Mouse (Mus musculus) kidney, postnatal 0 days (tissue): ENCODE results near the gene March6. TPM values are rescaled to one million over a fixed set of nuclear protein-coding genes. Genes with fewer than 3 reads are reported as not detected.

Experiments
- ATAC-seq: fragments of 200-750 bp; cut with Nextera tagmentation; replicated peaks from 2 replicates; pipeline ENCODE4 v1.8.0; 2017; ENCODE audit warnings: low read depth, moderate number of reproducible peaks, moderate TSS enrichment, moderate library complexity; ENCODE audit not compliant: low FRiP score
- DNase-seq: peaks from one replicate; pipeline ENCODE4 v3.0.0-alpha.2; 2016; ENCODE audit warnings: low spot score
- H3K27ac ChIP-seq: fragments of 300-500 bp; sonication (generic); 2 replicates; pipeline ENCODE4 v1.5.1; 2014; ENCODE audit warnings: mild to moderate bottlenecking
- H3K27me3 ChIP-seq: fragments of 300-500 bp; sonication (generic); 2 replicates; pipeline ENCODE4 v1.6.1; 2014; ENCODE audit warnings: low read length, mixed read lengths; ENCODE audit not compliant: insufficient read depth
- H3K36me3 ChIP-seq: fragments of 300-500 bp; sonication (generic); 2 replicates; pipeline ENCODE4 v1.6.1; 2014; ENCODE audit warnings: low read length, mixed read lengths; ENCODE audit not compliant: insufficient read depth
- H3K4me1 ChIP-seq: fragments of 300-500 bp; sonication (generic); replicated peaks from 2 replicates; pipeline ENCODE4 v1.6.1; 2014; ENCODE audit warnings: antibody characterized with exemption, low read length, mixed read lengths; ENCODE audit not compliant: insufficient read depth
- H3K4me2 ChIP-seq: fragments of 300-500 bp; sonication (generic); 2 replicates; pipeline ENCODE4 v1.6.1; 2014; ENCODE audit warnings: mild to moderate bottlenecking, low read length, moderate library complexity, mixed read lengths
- H3K4me3 ChIP-seq: fragments of 300-500 bp; sonication (generic); replicated peaks from 2 replicates; pipeline ENCODE4 v1.5.1; 2014; ENCODE audit warnings: low read depth, low read length
- H3K9ac ChIP-seq: fragments of 300-500 bp; sonication (generic); 2 replicates; pipeline ENCODE4 v1.6.1; 2014; ENCODE audit warnings: low read depth, low read length
- H3K9me3 ChIP-seq: fragments of 300-500 bp; sonication (generic); replicated peaks from 2 replicates; pipeline ENCODE4 v1.6.1; 2016; ENCODE audit warnings: low read length, inconsistent platforms, mixed read lengths
- CTCF ChIP-seq: IDR thresholded peaks from 2 replicates; pipeline ENCODE4 v1.5.1; 2016; ENCODE audit warnings: antibody characterized with exemption, low read depth, mild to moderate bottlenecking, moderate library complexity
- WGBS: fragments of 180-500 bp; shearing (Covaris S2); extraction: QIAGEN DNeasy Blood & Tissue Kit; methylation state at CpG from one replicate; pipeline ENCODE4 v1.1.7; 2014; 5-methylcytosine and 5-hydroxymethylcytosine counted together
- polyA plus RNA-seq: library from polyadenylated mRNA; unstranded; fragments of >200 nt; fragmentation: Nextera tagmentation; extraction: Ambion mirVana; gene quantifications from 2 replicates; pipeline ENCODE4 v1.2.1, GENCODE M21; 2015

Gene March6
- polyA plus RNA-seq, 1 experiment from 2014 or later, result 24.9 TPM

DNA sequence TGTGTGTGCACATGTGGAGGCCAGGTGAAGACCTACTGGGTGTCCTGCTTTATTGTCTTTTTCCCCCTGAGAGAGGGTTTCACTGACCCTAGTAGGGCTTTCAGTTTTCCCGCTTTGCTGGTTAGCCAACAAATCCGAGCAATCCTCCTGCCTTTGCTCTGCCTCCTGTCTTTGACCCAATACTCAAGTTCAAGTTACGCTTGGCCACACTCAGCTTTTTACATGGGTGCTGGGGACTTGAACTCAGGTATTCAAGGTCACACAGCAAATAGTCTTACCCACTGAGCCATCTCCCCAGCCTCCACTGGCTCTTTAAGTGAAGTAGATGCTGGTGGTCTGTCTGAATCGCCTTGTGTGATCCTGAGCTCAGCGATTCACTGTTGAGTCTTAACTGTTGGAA lies 124.0 kb downstream of the March6 start:
- no peak overlapping the region for H3K4me2 ChIP-seq
- H3K4me3 ChIP-seq, result no peak overlapping the region
- no peaks in the 10 kb centered on the region for H3K36me3 ChIP-seq
- no peaks in the 10 kb centered on the region for H3K9me3 ChIP-seq
- no peak overlapping the region for H3K9ac ChIP-seq
- ATAC-seq, result peak; percentile 36; the same call in 1 of the 2 replicates
- no peak for DNase-seq
- no peak for TF ChIP-seq CTCF
- no peaks in the 10 kb centered on the region for H3K4me1 ChIP-seq
- H3K27me3 ChIP-seq, result no peaks in the 10 kb centered on the region
- 77% methylated on average over 5 of the region's 5 CpGs for WGBS
- H3K27ac ChIP-seq, result peak overlapping the region; percentile 72

Other genes with a start within 250 kb of the March6 start
- 10.5 and 12.0 TPM in 2 replicates for gene Ankrd33b, start 163.3 kb downstream of the March6 start, polyA plus RNA-seq
- 5.2 and 5.8 TPM in 2 replicates for gene Ropn1l, start 77.3 kb downstream of the March6 start, polyA plus RNA-seq
- gene Cmbl, start 34.3 kb upstream of the March6 start, polyA plus RNA-seq, result 60.0 and 66.9 TPM in 2 replicates
- 429 and 450 TPM in 2 replicates for gene Cct5, start 70.8 kb upstream of the March6 start, polyA plus RNA-seq
- 14.6 and 15.5 TPM in 2 replicates for gene Fam173b, start 70.8 kb upstream of the March6 start, polyA plus RNA-seq